Mouse (Mus musculus): ENCODE results near the gene Mettl7a3.

The Mettl7a3 gene

GRCm38 (mm10) chr15:100387544-100388223, 53.0 kb downstream of the Mettl7a3 start:
- DNase-seq (ENCODE audit: extremely low spot score, low read depth, low spot score), result no peak

GRCm38 (mm10) chr15:100388224-100388835, 53.6 kb downstream of the Mettl7a3 start:
- DNase-seq (ENCODE audit: extremely low spot score, low read depth, low spot score), result no peak

GRCm38 (mm10) chr15:100388886-100389285, 54.2 kb downstream of the Mettl7a3 start:
- DNase-seq (ENCODE audit: extremely low spot score, low read depth, low spot score), result no peak

All from hindlimb bud, embryonic 11.5 days (tissue).